Mouse (Mus musculus) lung, embryonic 16.5 days (tissue): ENCODE measurements around the gene Ebpl. TPM values are rescaled to one million over a fixed set of nuclear protein-coding genes. Genes with fewer than 3 reads are reported as not detected.

ENCODE experiments used
- ATAC-seq: fragments of 200-750 bp; cut with Nextera tagmentation; 2 replicates; pipeline ENCODE4 v1.8.0; 2017; ENCODE audit warnings: low read depth, mild to moderate bottlenecking, moderate library complexity
- H3K27ac ChIP-seq: fragments of 300-500 bp; sonication (generic); 2 replicates; pipeline ENCODE4 v1.5.1; 2014; ENCODE audit warnings: mild to moderate bottlenecking, control low read depth, low read length
- H3K27me3 ChIP-seq: fragments of 300-500 bp; sonication (generic); 2 replicates; pipeline ENCODE4 v1.6.1; 2014; ENCODE audit warnings: low read depth, low read length, mixed read lengths; ENCODE audit not compliant: control insufficient read depth, insufficient read depth
- H3K36me3 ChIP-seq: fragments of 300-500 bp; sonication (generic); 2 replicates; pipeline ENCODE4 v1.6.1; 2014; ENCODE audit warnings: low read length; ENCODE audit not compliant: control insufficient read depth, insufficient read depth
- H3K4me1 ChIP-seq: fragments of 300-500 bp; sonication (generic); replicated peaks from 2 replicates; pipeline ENCODE4 v1.6.1; 2014; ENCODE audit warnings: low read length, mixed read lengths; ENCODE audit not compliant: control insufficient read depth, insufficient read depth
- H3K4me2 ChIP-seq: fragments of 300-500 bp; sonication (generic); 2 replicates; pipeline ENCODE4 v1.6.1; 2014; ENCODE audit warnings: low read depth, low read length, control low read depth
- H3K4me3 ChIP-seq: fragments of 300-500 bp; sonication (generic); 2 replicates; pipeline ENCODE4 v1.5.1; 2014; ENCODE audit warnings: mild to moderate bottlenecking, low read length, control low read depth
- H3K9ac ChIP-seq: fragments of 300-500 bp; sonication (generic); 2 replicates; pipeline ENCODE4 v1.6.1; 2014; ENCODE audit warnings: low read length, control low read depth
- H3K9me3 ChIP-seq: fragments of 300-500 bp; sonication (generic); 2 replicates; pipeline ENCODE4 v1.6.1; 2016; ENCODE audit warnings: low read length; ENCODE audit not compliant: control insufficient read depth
- WGBS: fragments of 180-500 bp; shearing (Covaris S2); extraction: QIAGEN DNeasy Blood & Tissue Kit; methylation state at CpG from one replicate; pipeline ENCODE4 v1.1.7; 2014; 5-methylcytosine and 5-hydroxymethylcytosine counted together
- polyA plus RNA-seq: library from polyadenylated mRNA; unstranded; fragments of >200 nt; fragmentation: Nextera tagmentation; extraction: Ambion mirVana; gene quantifications from 2 replicates; pipeline ENCODE4 v1.2.1, GENCODE M21; 2015

Gene Ebpl
- polyA plus RNA-seq, 1 experiment from 2014 or later = 7.3 TPM

DNA sequence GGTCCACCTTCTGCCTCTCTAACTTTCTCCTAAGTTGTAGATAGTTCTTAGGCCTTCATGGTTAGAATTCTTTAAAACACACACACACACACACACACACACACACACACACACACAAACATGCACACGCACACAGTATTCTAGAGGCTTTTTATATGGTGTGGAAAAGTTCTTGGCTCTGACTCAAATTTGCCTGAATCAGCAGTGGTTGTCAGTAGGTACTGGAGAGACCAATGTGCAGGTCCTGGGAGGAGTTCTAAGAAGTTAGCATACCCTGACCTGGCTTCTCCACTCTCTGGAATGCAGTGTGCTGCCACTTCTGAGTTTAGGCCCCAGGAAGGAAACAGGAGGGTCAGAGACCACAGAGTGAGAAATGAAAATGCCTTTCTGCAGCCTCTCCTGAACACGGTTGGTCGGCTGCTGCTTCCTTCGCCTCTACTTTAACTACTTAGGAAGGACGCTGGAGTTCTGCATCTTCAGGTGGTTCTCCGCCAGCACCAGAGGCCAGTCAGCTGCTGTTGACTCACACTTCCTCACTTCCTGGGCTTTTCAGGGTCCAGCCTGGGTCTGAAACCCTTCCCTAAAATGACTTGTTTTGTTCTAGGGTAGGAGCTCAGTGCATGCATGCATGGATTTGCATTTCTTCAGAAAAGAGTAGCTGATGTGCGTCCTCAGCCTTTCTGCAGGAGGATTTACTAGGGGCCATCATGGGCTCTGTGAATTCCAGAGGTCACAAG, 50.0 kb downstream of the Ebpl start:
- H3K27ac ChIP-seq = peak overlapping the region; percentile 46

DNA sequence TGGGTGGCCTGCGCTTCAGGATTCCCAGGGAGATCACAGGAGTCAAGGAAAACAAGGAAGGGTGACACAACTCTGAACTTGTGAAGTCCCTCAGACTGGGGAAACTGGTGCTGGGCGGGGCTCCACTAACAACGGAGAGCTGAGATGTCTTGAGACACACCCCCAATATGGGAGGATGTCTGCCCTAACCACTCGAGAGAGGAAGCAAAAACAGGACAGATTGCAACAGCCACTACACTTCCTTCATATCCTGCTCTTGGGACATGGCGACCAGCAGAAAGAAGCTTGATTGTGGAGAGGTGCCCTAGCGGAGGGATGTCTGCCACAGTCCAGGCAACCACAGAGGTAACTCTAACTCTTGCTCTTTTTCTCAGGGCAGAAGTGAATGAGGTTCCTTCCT, 50.6 kb downstream of the Ebpl start, which contains the start of gene Arl11:
TSS of gene Arl11 (plus strand) at position 161 of the 400 bp plus-strand sequence.
- Histone ChIP-seq H3K4me3 (no peak within 1 kb of the TSS), H3K27me3 (no peaks in the 10 kb centered on the region), H3K36me3 (no peaks in the 10 kb centered on the region), H3K4me2 (no peak within 1 kb of the TSS), H3K27ac (peak within 1 kb of the TSS; percentile 46), H3K9me3 (no peaks in the 10 kb centered on the region), H3K9ac (no peak within 1 kb of the TSS), H3K4me1 (peaks cover 18% of the 10 kb centered on the region)
- 49% methylated on average over 6 of the region's 6 CpGs for WGBS
- ATAC-seq = no peak; the same call in 1 of the 2 replicates

More for the DNA sequence above, 50.0 kb downstream of the Ebpl start:
- 0 out of 2 replicates have a peak, but pooled peaks have one; percentile 26 for ATAC-seq
- Histone ChIP-seq H3K4me3 (no peak overlapping the region), H3K36me3 (no peaks in the 10 kb centered on the region), H3K27me3 (no peaks in the 10 kb centered on the region), H3K4me2 (no peak overlapping the region), H3K4me1 (peaks cover 18% of the 10 kb centered on the region), H3K9ac (no peak overlapping the region), H3K9me3 (no peaks in the 10 kb centered on the region)
- 45% methylated on average over 7 of the region's 7 CpGs for WGBS

DNA sequence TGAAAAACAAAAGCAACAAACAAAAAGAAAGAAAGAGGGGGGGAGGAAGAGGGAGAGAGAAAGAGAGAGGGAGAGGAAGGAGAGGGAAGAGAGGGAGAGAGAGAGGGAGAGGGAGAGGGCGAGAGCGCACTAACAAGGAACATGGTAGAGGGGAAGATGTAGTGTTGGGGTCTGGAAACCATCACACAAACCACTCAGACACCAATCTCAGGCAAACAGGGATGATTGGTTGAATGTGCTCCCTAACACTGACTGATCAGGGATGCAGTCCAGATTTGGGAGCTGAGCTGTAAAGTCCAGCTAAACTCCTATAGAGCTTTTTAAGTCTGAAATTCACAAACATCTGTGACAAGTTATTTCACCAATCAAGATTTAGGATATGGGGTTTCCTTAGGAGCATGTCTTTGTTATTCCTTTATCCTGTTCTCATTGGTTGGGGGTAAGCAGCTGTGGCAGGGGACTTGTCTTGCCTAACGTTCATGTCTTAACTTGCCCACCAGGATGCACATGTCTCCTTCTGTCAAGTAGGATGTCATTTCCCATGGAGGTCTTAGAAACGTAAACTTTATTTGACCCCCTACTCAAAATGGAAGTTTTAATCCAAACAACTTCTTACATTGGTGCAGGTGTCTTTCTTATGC, 56.1 kb downstream of the Ebpl start:
- ATAC-seq = no peak
- 58% methylated on average over 4 of the region's 4 CpGs for WGBS
- H3K27ac ChIP-seq = no peak overlapping the region

DNA sequence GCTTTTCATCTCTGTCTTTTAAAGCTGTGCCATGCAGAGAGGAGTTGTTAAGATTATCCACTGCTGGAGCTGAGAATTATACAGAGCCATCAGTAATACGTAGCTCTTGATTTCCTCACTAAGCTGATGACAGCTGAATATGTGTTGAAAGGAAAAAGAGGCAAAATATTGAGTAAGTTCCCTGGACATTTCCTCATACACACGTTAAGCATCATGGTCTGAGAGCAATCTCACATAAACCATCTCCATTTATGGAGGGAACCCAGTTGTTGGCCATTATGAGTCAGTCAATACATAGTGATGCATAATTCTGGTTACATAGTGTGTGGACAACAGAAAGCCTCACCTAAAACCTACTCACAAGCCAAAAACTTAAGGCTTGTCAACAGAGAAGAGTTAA, 57.8 kb downstream of the Ebpl start:
- no peaks in the 10 kb centered on the region for H3K4me1 ChIP-seq
- WGBS = 38% methylated on average over 2 of the region's 2 CpGs

More for the DNA sequence above, 56.1 kb downstream of the Ebpl start:
- Histone ChIP-seq H3K36me3 (no peaks in the 10 kb centered on the region), H3K4me1 (no peaks in the 10 kb centered on the region), H3K27me3 (no peaks in the 10 kb centered on the region), H3K4me2 (no peak overlapping the region), H3K9ac (no peak overlapping the region), H3K4me3 (no peak overlapping the region), H3K9me3 (no peaks in the 10 kb centered on the region)

GRCm38 (mm10) chr14:61301323-61301722, 58.9 kb downstream of the Ebpl start:
- 41% methylated on average over 2 of the region's 2 CpGs for WGBS
- no peak overlapping the region for H3K4me2 ChIP-seq
- H3K4me3 ChIP-seq = no peak overlapping the region
- no peak for ATAC-seq
- no peaks in the 10 kb centered on the region for H3K4me1 ChIP-seq
- H3K9me3 ChIP-seq = no peaks in the 10 kb centered on the region
- no peaks in the 10 kb centered on the region for H3K27me3 ChIP-seq
- H3K36me3 ChIP-seq = no peaks in the 10 kb centered on the region
- H3K9ac ChIP-seq = no peak overlapping the region
- H3K27ac ChIP-seq = no peak overlapping the region

More for the DNA sequence above, 57.8 kb downstream of the Ebpl start:
- Histone ChIP-seq H3K4me2 (no peak overlapping the region), H3K27ac (no peak overlapping the region), H3K27me3 (no peaks in the 10 kb centered on the region), H3K9ac (no peak overlapping the region), H3K36me3 (no peaks in the 10 kb centered on the region), H3K9me3 (no peaks in the 10 kb centered on the region), H3K4me3 (no peak overlapping the region)
- ATAC-seq = no peak

GRCm38 (mm10) chr14:61299810-61300209, 60.4 kb downstream of the Ebpl start:
- Histone ChIP-seq H3K9ac (no peak overlapping the region), H3K4me1 (no peaks in the 10 kb centered on the region), H3K4me2 (no peak overlapping the region), H3K36me3 (no peaks in the 10 kb centered on the region), H3K9me3 (no peaks in the 10 kb centered on the region), H3K27me3 (no peaks in the 10 kb centered on the region), H3K4me3 (no peak overlapping the region), H3K27ac (no peak overlapping the region)
- 80% methylated on average over 6 of the region's 6 CpGs for WGBS
- ATAC-seq = no peak

DNA sequence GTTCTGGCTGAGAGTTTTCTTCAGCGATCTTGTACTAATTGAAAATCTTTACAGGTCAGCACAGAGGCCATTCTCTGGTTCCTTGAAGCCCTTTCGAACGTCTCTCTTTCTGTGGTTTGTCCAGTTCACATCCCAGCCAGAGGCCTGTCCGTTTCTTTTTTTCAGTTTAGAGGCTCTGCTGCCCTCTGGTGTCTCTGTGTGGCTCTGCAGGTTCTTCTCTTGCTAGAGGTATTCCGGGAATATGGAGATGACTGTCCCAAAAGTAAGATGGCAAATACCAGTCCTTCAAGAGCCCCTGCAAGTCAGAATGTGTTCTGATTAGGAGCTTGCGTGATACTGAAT, 65.5 kb downstream of the Ebpl start:
- Histone ChIP-seq H3K4me3 (no peak overlapping the region), H3K4me1 (0 out of 2 replicates have a peak, but pooled peaks cover 3% of the 10 kb centered on the region), H3K9me3 (no peaks in the 10 kb centered on the region), H3K27me3 (no peaks in the 10 kb centered on the region), H3K27ac (no peak overlapping the region), H3K9ac (no peak overlapping the region), H3K36me3 (no peaks in the 10 kb centered on the region), H3K4me2 (peak overlapping the region; percentile 24; the same call in 1 of the 2 replicates)
- WGBS = 15% methylated on average over 6 of the region's 6 CpGs
- ATAC-seq = 0 out of 2 replicates have a peak, but pooled peaks have one; percentile 15

GRCm38 (mm10) chr14:61293884-61294737, 66.1 kb downstream of the Ebpl start:
- no peaks in the 10 kb centered on the region for H3K36me3 ChIP-seq
- no peak overlapping the region for H3K27ac ChIP-seq
- H3K4me2 ChIP-seq = peak overlapping the region; percentile 24; the same call in 1 of the 2 replicates
- 0 out of 2 replicates have a peak overlapping the region, but pooled peaks have one; percentile 11 for H3K4me3 ChIP-seq
- H3K4me1 ChIP-seq = 0 out of 2 replicates have a peak, but pooled peaks cover 3% of the 10 kb centered on the region
- H3K27me3 ChIP-seq = no peaks in the 10 kb centered on the region
- H3K9ac ChIP-seq = no peak overlapping the region
- no peaks in the 10 kb centered on the region for H3K9me3 ChIP-seq
- WGBS = 48% methylated on average over 16 of the region's 16 CpGs
- no peak for ATAC-seq
